Mouse (Mus musculus): ENCODE measurements at regions not wholly inside any gene's neighbourhood (a gene's known extent, or its start where the extent isn't known, plus 50 kb on each side); places are given as distances from the start of the nearest gene placed in this dataset.

DNA sequence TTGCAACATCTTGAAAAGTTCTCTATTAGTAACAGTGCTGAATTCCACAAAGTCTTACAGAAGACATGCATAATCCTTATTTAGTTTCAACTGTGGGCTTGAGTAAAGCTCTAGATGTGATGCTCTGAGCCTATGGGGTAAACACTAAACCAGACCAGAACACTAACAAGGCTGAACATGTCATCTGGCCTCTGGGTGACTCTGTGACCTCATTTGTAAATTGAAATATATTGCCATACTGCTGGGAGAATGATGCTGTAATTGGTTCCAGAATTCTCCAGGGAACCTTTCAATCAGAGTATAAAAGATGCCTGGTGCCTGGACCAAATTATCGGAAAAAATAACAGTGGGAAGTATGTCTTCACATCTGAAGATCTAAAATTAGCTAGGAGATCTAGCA is 309.9 kb upstream of the Megf9 start:
- DNase-seq: no peak

- DNase-seq: no peak
Measured at GRCm38 (mm10) chr4:70810956-70811316, 276.1 kb upstream of the Megf9 start.

DNA sequence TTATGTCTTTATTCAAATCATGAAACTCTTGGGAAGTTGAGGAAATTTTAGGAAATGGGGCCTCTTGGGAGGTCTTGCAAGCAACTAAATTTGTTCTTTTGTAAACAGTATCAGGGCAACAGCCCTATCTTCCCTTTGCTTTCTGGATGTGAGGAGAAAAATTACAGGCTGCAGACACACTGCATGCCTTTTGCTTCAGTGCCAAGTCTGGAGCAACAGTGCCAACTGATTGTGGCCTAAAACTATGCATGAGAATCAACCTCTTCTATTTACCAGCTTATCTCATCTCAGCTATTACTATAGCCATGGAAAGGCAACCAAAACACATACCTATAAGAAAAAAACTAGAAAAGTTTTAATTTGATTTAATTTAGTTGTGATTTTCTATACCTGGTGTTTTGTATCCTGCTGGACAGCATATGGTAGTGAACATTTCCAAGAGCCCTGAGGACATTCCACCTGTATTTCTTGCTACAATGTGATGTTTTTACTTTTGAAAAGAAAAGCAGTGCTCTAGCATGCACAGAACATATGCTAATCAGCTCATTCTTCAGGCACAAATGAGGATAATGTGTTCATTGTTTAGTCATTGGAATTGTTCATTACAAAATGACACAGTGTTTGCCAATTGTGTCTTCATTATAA is 275.6 kb upstream of the Megf9 start:
- no peak for DNase-seq

DNA sequence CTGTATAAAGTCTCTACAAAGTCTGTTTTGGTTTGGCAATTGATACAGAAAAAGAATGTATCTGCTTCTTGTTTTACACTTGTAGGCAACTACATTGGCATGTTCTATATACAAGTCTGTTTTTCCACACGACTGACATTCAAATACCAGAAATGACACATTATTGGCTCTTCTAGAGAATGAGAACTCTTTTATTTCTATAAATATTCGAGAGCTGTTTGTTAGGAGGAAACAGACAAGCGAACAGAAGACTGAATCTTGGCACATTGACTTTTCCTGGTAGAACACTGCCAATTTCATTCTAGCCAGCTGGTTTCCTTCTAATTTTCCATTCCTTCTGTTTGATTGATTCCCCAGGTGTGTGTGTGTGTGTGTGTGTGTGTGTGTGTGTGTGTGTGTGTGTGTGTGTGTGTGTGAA is 270.1 kb upstream of the Megf9 start:
- no peak for DNase-seq

- no peak for DNase-seq
Measured at GRCm38 (mm10) chr4:70798483-70798882, 263.7 kb upstream of the Megf9 start.

DNA sequence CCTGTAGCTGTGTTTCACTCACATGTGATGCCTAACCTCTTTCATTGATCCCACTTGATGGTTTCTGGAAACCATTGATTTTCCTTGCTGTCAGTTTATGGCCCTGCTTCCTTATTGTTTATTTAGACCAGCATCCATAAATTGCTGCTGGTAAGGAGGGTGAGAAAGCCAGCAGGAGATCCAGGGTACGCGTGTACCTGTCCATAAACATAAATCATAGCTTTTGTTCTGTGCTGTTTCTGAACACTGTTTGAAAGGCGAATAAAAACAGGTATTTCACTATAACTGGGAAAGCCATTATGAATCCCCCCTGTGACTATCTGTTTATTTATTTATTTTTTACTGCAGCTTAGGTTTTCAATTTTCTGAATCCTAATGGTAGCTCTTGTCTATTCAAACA is 263.1 kb upstream of the Megf9 start:
- no peak for DNase-seq

DNA sequence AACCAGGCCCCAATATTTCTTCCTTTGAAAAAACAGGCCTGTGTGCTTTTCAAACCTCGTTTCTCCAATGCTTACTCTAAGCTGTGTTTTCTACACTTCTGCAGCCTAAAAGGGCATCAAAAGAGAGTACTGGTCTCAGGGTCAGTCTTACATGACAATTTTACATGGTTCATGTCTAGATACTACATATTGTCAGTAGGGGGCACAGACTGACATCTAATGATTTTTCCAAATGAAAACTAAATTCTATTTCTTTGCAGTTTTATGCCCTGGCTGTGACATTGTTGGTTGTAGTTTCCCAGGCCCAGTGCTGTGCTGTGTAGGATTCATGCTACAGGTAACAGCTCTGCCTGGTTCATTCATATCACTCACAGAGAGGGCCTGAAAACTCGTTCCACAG is 248.7 kb upstream of the Megf9 start:
- no peak for DNase-seq

DNA sequence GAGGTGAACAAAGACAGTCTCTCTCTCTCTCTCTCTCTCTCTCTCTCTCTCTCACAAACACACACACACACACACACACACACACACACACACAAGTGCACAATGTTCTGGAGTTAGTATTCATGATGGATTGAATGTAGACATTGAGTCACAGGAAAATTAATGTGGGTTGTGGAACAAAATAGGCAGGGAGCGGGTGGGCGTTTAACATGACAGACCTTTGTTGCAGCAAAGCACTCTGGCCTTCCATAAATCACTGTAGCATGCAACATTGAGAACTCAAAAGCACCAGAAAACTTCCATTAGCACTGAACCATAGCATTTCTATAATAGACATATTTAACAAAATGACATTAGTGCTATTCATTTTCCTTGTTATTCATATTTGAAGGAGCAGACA is 246.8 kb upstream of the Megf9 start:
- DNase-seq: peak; percentile 15

GRCm38 (mm10) chr4:70776273-70776672 is 241.5 kb upstream of the Megf9 start:
- no peak for DNase-seq

- no peak for DNase-seq
Measured at GRCm38 (mm10) chr4:70743425-70743824, 208.6 kb upstream of the Megf9 start.

DNA sequence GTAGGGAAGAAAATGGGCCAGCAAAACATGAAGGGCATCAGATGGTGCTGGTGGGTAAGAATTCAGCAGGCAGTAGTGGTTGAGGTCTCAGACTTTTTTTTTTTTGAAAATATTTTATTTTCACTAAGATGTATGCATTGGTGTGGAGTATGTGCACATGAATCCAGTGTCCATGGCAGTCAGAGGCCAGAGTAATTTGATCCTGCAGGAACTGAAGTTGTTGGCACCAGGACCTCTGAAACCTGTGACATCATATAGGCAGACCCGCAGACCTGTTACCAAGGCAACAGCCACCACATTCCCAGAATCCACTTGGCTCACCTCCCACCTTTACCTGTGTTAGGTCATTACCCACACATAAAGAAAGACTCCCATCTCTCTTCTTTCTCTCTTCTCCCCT is 207.2 kb upstream of the Megf9 start:
- DNase-seq: no peak

DNA sequence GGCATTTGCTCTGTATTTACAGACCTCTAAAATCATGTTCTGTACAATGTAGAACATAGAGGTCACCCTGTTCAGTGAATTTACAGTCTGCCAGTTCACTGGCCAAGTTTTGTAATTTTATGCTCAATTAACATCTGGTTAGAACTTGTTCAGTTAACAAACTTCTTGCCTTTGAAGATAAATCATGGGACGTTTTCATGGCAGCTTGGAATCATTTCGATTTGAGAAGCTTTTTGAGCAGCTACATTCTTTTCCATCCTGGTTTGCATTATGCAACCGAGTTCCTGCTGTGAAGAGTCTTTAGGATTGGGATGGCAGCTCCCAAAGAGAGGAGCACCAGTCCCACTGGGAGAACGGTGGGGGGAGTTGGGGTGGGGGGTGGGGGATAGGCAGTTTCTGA is 206.3 kb upstream of the Megf9 start:
- DNase-seq: no peak

GRCm38 (mm10) chr4:70709126-70709689 is 174.4 kb upstream of the Megf9 start:
- no peak for DNase-seq

DNA sequence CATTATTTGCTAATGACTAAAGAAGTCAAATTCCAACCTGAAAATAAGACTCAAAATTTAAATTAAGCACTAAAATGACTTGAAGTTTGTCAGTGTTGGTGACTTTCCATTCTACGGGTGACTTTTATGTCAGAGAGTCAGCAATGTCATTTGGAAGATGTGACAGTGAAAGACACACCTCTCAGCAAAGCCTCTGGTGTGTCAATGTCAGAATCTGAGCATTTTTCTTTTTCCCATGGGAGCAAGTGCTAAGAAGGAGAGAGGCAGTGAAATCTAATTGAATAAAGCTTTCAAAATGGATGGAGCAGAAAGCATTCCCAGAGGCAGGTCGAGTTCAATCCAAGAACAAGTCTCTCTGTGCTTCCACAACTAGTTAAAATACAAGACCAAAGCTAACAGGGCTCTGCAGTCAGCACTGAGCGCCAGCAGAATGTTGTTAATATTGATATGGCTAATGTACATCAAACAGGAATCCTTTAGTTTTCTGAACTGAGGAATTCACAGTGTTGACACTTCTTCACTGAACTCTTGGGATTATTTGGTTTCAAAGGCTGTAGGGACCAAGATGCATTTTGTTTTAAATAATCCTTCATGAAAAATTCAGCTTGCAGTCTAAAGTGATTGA is 170.4 kb upstream of the Megf9 start:
- DNase-seq: no peak

DNA sequence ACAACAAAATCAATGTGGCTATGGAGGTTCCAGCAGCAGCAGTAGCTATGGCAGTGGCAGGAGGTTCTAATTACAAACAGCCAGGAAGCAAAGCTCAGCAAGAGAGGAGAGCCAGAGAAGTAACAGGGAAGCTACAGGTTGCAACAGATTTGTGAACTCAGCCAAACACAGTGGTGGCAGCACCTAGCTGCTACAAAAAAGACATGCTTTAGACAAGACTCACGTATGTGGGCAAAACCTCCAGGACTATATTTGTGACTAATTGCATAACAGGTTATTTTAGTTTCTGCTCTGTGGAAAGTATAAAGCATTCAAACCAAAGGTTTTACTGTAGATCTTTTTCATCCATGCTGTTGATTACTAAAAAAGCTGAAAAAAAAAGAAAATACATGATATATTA is 166.1 kb upstream of the Megf9 start:
- no peak for DNase-seq

- DNase-seq: no peak
Measured at GRCm38 (mm10) chr4:70664181-70664580, 129.4 kb upstream of the Megf9 start.

- no peak for DNase-seq
Measured at GRCm38 (mm10) chr4:70621431-70621837, 86.6 kb upstream of the Megf9 start.

DNA sequence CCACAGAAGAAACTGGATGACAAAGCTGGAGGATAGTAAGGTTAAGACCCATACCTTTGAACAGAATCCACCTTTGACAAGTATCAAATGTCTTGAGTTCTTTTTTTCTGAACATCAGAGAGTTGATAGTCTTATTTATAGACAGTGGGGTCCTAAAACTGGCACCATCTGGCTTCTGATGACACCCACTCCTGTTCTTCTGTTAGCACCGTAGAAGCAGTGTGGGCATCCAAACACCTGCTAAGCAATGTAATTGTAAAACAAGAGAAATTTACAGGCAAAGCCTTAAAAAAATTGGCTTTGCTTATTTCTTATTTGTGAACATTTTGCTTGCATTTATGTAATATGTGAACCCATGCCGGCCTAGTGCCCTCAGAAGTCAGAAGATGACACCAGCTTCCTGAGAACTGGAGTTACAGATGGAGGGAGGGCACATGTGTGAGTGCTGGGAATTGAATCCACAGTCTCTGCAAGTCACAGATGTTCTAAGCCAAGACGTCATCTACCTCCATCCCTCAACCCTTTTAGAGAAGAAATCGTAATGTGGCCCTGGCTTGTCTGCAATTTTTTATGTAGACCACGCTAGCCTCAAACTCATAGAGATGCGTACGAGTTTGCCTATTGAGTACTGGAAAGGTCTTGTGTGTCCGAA is 85.0 kb upstream of the Megf9 start:
- peak; percentile 54 for DNase-seq

DNA sequence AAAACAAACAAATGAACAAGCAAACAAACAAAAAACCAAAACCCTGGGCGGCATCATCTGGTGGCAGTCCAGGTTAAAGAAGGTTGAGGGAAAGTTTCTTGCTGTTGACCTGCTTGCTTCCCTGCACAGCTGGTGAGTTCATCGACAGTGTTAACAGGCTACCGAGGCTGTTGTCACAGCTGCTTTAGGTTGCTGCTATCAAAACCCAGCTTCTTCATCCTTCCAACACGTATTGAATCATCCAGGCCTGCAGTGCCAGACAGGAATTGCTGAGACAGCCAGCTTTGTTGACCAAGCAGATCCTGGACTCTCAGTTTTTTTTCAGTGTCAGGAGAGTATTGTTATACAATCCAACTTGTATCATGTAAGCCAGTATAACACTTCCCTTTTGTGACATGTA is 81.0 kb upstream of the Megf9 start:
- no peak for DNase-seq

DNA sequence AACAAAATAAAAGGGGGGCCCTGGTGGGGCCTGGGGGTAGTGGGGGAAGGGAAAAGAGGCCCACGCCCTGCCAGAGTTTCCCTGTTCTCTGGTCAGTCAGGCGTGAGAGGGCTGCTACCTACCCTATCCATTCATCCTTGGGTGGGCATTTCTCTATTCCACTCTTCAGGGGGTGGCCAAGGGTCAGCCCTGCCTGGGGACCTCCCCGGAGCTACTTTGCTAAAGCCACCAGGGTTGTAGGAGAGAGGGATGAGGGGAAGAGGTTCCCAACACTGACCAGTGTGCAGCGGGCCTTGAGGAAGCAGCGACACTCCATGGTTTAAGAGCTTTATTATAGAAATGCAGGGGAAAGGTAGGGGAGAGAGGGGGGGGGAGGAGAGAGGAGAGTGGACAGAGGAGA is 79.6 kb upstream of the Megf9 start:
- DNase-seq: no peak

DNA sequence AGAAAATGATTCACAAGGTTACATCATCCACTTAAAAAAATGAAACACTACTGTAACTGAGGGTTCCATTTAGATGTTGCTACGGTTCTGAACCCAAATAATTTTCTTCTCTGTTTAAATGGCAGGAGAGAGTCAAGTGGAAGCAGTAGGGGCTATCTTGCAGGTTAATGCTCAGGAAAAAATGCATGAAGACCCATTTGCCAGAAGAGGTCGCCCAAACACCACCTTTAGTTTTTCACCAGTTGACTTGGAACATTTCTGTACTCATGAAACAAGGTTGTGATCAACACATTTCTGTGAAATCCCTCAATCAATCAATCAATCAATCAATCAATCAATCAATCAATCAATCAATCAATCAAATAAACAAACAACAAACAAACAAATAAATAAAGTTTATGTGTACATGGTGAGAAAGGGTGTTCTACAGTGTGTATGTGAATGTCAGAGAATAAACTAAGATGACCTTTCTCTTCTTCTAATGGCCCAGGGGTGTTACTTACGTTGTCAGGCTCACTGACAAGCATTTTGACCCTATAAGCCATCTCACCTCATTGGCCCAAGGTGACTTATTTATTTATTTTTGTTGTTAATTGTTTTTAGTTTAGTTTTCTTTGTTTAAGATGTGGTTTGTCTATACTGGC is 68.5 kb upstream of the Megf9 start:
- peak; percentile 43 for DNase-seq

DNA sequence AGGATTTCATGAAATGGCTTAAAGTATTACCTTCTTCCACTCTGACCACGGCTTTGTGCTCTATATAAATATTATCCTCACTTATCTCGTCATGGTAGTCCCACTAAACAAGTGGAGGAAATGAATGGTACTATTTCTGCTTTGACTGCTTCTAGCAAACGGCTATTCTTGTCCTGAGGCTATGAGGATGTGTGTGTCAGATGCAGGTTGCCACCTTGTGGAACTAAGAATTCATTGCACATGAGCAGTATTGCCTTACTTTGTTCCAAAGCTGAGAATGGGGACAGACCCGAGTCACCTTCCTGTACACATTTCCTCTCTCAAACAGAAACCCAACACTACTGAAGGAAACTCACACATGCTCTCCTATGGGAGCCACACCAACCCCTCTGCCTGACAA is 66.5 kb upstream of the Megf9 start:
- peak; percentile 46 for DNase-seq
